Mouse (Mus musculus): ENCODE results near the gene Ptges3.

DNA sequence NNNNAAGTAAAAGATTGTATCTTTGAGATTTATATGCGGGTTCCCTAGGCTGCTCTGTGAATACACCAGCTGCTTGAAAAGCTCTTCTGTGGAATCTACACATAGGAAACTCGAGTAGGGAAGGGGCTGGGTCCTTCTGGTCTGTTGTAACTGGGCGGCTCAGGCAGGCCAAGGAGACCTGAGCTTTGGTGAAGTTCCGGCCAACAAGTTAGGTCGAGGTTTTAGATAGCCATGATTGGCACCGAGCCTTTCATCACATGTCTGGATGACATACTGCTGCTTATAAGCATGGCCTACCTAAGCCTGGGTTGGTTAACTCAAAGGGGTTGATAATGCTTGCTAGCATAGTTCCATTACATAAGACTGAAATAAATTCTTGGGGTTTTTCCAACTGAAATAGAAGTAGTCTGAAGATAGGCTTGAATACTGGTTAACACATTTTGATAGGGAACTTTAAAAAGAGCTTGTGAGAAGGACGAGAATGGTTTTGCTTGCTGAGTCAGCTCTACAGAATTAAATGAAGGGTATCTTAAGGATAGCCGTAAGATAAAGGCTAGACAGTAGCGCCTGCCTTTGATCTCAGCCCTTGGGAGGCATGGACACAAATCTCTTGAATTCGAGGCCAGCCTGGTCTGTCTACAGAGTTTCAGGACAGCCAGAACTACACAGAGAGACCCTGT is 21.9 kb upstream of the Ptges3 start:
- TF ChIP-seq POLR2A (IDR thresholded peaks at IDR 0.05; ENCODE audit: insufficient read depth, low read depth, low read length) (peak; percentile 66; the same call in 1 of the 2 replicates), CTCF (IDR thresholded peaks at IDR 0.05) (no peak), EP300 (IDR thresholded peaks at IDR 0.05; ENCODE audit: insufficient read depth, low read depth, low read length) (0 out of 2 replicates have a peak, but pooled peaks have one; percentile 13)

Data from heart, adult 2 months (tissue).